Mouse (Mus musculus): Measurements from ENCODE around the gene Eml4. TPM values are rescaled to one million over a fixed set of nuclear protein-coding genes. Genes with fewer than 3 reads are reported as not detected.
A peak's percentile ranks its signal among the peaks of the same experiment; 100 is the strongest.

Gene Eml4
- total and polyA plus RNA-seq, 3 experiments: 3.0 to 4.5 (median 3.8) TPM

GRCm38 (mm10) chr17:83526624-83527532, 176.1 kb downstream of the Eml4 start:
- Histone ChIP-seq H3K36me3 (ENCODE audit: control insufficient read depth, insufficient read depth, low read length) (no peaks in the 10 kb centered on the region), H3K4me3 (peak overlapping the region; percentile 40), H3K79me2 (replicated peaks; ENCODE audit: control insufficient read depth, insufficient read depth, low read length) (no peaks in the 10 kb centered on the region), H3K4me1 (ENCODE audit: control insufficient read depth, insufficient read depth, low read length) (peaks cover 3% of the 10 kb centered on the region), H3K27me3 (ENCODE audit: control insufficient read depth, insufficient read depth, low read length) (no peaks in the 10 kb centered on the region), H3K27ac (peak overlapping the region; percentile 41; the same call in 1 of the 2 replicates), H3K9ac (ENCODE audit: low read depth, low read length) (no peak overlapping the region)
- WGBS: 46% methylated on average over 13 of the region's 13 CpGs
- TF ChIP-seq POLR2A (IDR thresholded peaks at IDR 0.05; ENCODE audit: insufficient read depth, low read depth, low read length): no peak
- no peak for TF ChIP-seq CTCF (IDR thresholded peaks at IDR 0.05)
- TF ChIP-seq EP300 (IDR thresholded peaks at IDR 0.05; ENCODE audit: insufficient read depth, low read depth, low read length): no peak
- peak; percentile 36 to 45 for DNase-seq
- intact Hi-C loops (cut with DNase I): no loop called here

- peak overlapping the region; percentile 41; the same call in 1 of the 2 replicates for H3K27ac ChIP-seq
- TF ChIP-seq POLR2A (IDR thresholded peaks at IDR 0.05; ENCODE audit: insufficient read depth, low read depth, low read length) (no peak), EP300 (IDR thresholded peaks at IDR 0.05; ENCODE audit: insufficient read depth, low read depth, low read length) (no peak), CTCF (IDR thresholded peaks at IDR 0.05) (no peak)
- no peaks in the 10 kb centered on the region for H3K27me3 ChIP-seq (ENCODE audit: control insufficient read depth, insufficient read depth, low read length)
- no peaks in the 10 kb centered on the region for H3K79me2 ChIP-seq (replicated peaks; ENCODE audit: control insufficient read depth, insufficient read depth, low read length)
- H3K9ac ChIP-seq (ENCODE audit: low read depth, low read length): peak overlapping the region; percentile 25; the same call in 1 of the 2 replicates
- peak; percentile 36 to 44 for DNase-seq
- peaks cover 3% of the 10 kb centered on the region for H3K4me1 ChIP-seq (ENCODE audit: control insufficient read depth, insufficient read depth, low read length)
- WGBS: 8% methylated on average over 17 of the region's 17 CpGs
- H3K36me3 ChIP-seq (ENCODE audit: control insufficient read depth, insufficient read depth, low read length): no peaks in the 10 kb centered on the region
- intact Hi-C loops (cut with DNase I): no loop called here
- peak overlapping the region; percentile 40 for H3K4me3 ChIP-seq
These were observed 177.1 kb downstream of the Eml4 start for GRCm38 (mm10) chr17:83527651-83528381.

Other genes starting within 250 kb of the Eml4 start
- gene Pkdcc, start 135.6 kb upstream of the Eml4 start, total RNA-seq (2021): 10 to 100 TPM; 45.5 to 45.7 TPM
- 63.0 and 81.8 TPM in 2 replicates for gene Pkdcc, start 135.6 kb upstream of the Eml4 start, polyA plus RNA-seq (2012; rRNA removed)
- 100 to 1,000 TPM; 278 to 329 TPM for gene Cox7a2l, start 166.4 kb downstream of the Eml4 start, total RNA-seq (2021)
- gene Cox7a2l, start 166.4 kb downstream of the Eml4 start, polyA plus RNA-seq (2012; rRNA removed): 227 and 349 TPM in 2 replicates